Mouse (Mus musculus) intestine, embryonic 14.5 days (tissue): ENCODE measurements around the gene Nppa. TPM values are rescaled to one million over a fixed set of nuclear protein-coding genes. Genes with fewer than 3 reads are reported as not detected.

Source experiments
- ATAC-seq: fragments of 200-750 bp; cut with Nextera tagmentation; replicated peaks from 2 replicates; pipeline ENCODE4 v1.8.0; 2017; ENCODE audit warnings: low read depth, moderate number of reproducible peaks, moderate TSS enrichment, moderate library complexity; ENCODE audit not compliant: low FRiP score, low TSS enrichment
- DNase-seq: peaks from one replicate; pipeline ENCODE4 v3.0.0-alpha.2; 2018; ENCODE audit warnings: low spot score
- H3K27ac ChIP-seq: fragments of 300-500 bp; sonication (generic); 2 replicates; pipeline ENCODE4 v1.5.1; 2014; ENCODE audit warnings: low read depth, mild to moderate bottlenecking, control low read depth
- H3K27me3 ChIP-seq: fragments of 300-500 bp; sonication (generic); replicated peaks from 2 replicates; pipeline ENCODE4 v1.6.1; 2014; ENCODE audit warnings: low read length, control low read depth; ENCODE audit not compliant: control insufficient read depth, insufficient read depth
- H3K36me3 ChIP-seq: fragments of 300-500 bp; sonication (generic); 2 replicates; pipeline ENCODE4 v1.6.1; 2014; ENCODE audit warnings: low read length, control low read depth; ENCODE audit not compliant: control insufficient read depth, insufficient read depth
- H3K4me1 ChIP-seq: fragments of 300-500 bp; sonication (generic); replicated peaks from 2 replicates; pipeline ENCODE4 v1.6.1; 2014; ENCODE audit warnings: low read length, control low read depth, mixed read lengths; ENCODE audit not compliant: control insufficient read depth, insufficient read depth
- H3K4me2 ChIP-seq: fragments of 300-500 bp; sonication (generic); 2 replicates; pipeline ENCODE4 v1.6.1; 2014; ENCODE audit warnings: low read length
- H3K4me3 ChIP-seq: fragments of 300-500 bp; sonication (generic); 2 replicates; pipeline ENCODE4 v1.5.1; 2014; ENCODE audit warnings: low read depth, low read length, control low read depth, mixed read lengths
- H3K9ac ChIP-seq: fragments of 300-500 bp; sonication (generic); 2 replicates; pipeline ENCODE4 v1.6.1; 2014; ENCODE audit warnings: mild to moderate bottlenecking, low read length
- H3K9me3 ChIP-seq: fragments of 300-500 bp; sonication (generic); 2 replicates; pipeline ENCODE4 v1.6.1; 2016; ENCODE audit warnings: low read length, control low read depth; ENCODE audit not compliant: control insufficient read depth
- WGBS: fragments of 180-500 bp; shearing (Covaris S2); extraction: QIAGEN DNeasy Blood & Tissue Kit; methylation state at CpG from one replicate; pipeline ENCODE4 v1.1.7; 2014; 5-methylcytosine and 5-hydroxymethylcytosine counted together
- polyA plus RNA-seq: library from polyadenylated mRNA; unstranded; fragments of >200 nt; fragmentation: Nextera tagmentation; extraction: Ambion mirVana; gene quantifications from 2 replicates; pipeline ENCODE4 v1.2.1, GENCODE M21; 2014

Nppa gene
- polyA plus RNA-seq, 1 experiment from 2014 or later = 0.28 TPM

DNA sequence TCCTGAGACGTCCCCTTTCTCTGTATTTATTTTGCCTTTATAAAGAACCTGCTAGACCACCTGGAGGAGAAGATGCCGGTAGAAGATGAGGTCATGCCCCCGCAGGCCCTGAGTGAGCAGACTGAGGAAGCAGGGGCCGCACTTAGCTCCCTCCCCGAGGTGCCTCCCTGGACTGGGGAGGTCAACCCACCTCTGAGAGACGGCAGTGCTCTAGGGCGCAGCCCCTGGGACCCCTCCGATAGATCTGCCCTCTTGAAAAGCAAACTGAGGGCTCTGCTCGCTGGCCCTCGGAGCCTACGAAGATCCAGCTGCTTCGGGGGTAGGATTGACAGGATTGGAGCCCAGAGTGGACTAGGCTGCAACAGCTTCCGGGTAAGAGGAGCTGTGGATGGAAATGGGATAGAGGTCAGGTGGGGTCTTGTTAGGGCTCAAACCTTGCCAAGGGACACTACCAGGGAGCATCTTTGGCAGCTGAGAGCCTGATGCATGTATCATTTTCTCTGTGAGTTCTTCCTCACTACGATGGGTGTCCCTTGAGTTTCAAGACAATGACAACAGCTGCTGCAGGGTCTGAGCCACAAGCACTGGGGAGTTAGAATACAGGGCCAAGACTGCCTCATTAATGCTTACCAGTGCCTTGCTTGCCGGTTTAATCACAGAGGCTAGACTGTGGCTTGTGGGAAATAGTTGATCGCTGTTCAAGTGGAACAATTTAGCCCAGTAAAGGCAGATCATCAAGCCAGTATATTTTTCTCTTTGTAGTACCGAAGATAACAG, 679 bp downstream of the Nppa start:
- Histone ChIP-seq H3K9me3 (no peaks in the 10 kb centered on the region), H3K4me2 (no peak overlapping the region), H3K4me1 (no peaks in the 10 kb centered on the region), H3K27ac (no peak overlapping the region), H3K9ac (no peak overlapping the region), H3K4me3 (no peak overlapping the region), H3K27me3 (no peaks in the 10 kb centered on the region), H3K36me3 (peaks cover 16% of the 10 kb centered on the region)
- DNase-seq (no peak), ATAC-seq (no peak)
- 81% methylated on average over 17 of the region's 17 CpGs for WGBS

- peaks cover 22% of the 10 kb centered on the region for H3K36me3 ChIP-seq
- no peak for DNase-seq
Measured at GRCm38 (mm10) chr4:148001866-148002265, 1.3 kb downstream of the Nppa start.

GRCm38 (mm10) chr4:148004361-148004760, 3.8 kb downstream of the Nppa start:
- ATAC-seq (no peak), DNase-seq (no peak)
- Histone ChIP-seq H3K9ac (no peak overlapping the region), H3K9me3 (no peaks in the 10 kb centered on the region), H3K4me1 (no peaks in the 10 kb centered on the region), H3K4me3 (no peak overlapping the region), H3K27me3 (no peaks in the 10 kb centered on the region), H3K27ac (no peak overlapping the region), H3K4me2 (no peak overlapping the region), H3K36me3 (peaks cover 45% of the 10 kb centered on the region)
- WGBS = 88% methylated on average over 7 of the region's 7 CpGs

More at GRCm38 (mm10) chr4:148001866-148002265, 1.3 kb downstream of the Nppa start:
- Histone ChIP-seq H3K9ac (no peak overlapping the region), H3K9me3 (no peaks in the 10 kb centered on the region), H3K27me3 (no peaks in the 10 kb centered on the region), H3K4me1 (no peaks in the 10 kb centered on the region), H3K4me3 (no peak overlapping the region), H3K4me2 (no peak overlapping the region), H3K27ac (no peak overlapping the region)
- no peak for ATAC-seq
- WGBS = 45% methylated on average over 8 of the region's 8 CpGs

GRCm38 (mm10) chr4:148008412-148008811, 7.9 kb downstream of the Nppa start:
- Histone ChIP-seq H3K4me2 (no peak overlapping the region), H3K4me3 (no peak overlapping the region), H3K9me3 (no peaks in the 10 kb centered on the region), H3K27ac (no peak overlapping the region), H3K27me3 (no peaks in the 10 kb centered on the region), H3K4me1 (no peaks in the 10 kb centered on the region), H3K9ac (no peak overlapping the region), H3K36me3 (peaks cover 85% of the 10 kb centered on the region)
- no peak for ATAC-seq
- no peak for DNase-seq
- 81% methylated on average over 4 of the region's 4 CpGs for WGBS

DNA sequence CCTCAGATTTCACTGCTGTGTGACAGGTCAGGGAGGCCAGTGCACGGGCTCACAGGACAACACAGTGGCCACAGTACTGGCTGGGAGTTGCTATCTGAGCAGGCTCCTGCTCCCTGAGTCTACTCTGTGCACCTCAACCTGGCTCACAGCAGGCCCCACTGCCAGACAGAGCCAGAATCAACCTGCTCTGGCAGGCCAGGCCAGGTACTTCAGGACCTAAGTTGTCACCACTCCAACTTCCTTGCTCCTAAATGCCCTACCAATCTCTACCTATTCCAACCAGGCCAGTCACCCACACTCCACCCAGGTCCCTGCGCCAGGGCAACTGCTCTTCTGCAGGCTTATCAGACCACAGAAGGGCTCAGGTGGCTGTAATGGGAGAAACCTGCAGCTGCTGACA, 9.1 kb downstream of the Nppa start:
- H3K27me3 ChIP-seq = no peaks in the 10 kb centered on the region
- no peaks in the 10 kb centered on the region for H3K9me3 ChIP-seq
- H3K36me3 ChIP-seq = peaks cover 95% of the 10 kb centered on the region
- H3K4me3 ChIP-seq = no peak overlapping the region
- WGBS = 85% methylated on average over 2 of the region's 2 CpGs
- H3K27ac ChIP-seq = no peak overlapping the region
- no peak overlapping the region for H3K4me2 ChIP-seq
- no peak overlapping the region for H3K9ac ChIP-seq
- DNase-seq (no peak), ATAC-seq (no peak)
- H3K4me1 ChIP-seq = no peaks in the 10 kb centered on the region

- Histone ChIP-seq H3K9me3 (no peaks in the 10 kb centered on the region), H3K27me3 (no peaks in the 10 kb centered on the region), H3K4me3 (no peak overlapping the region), H3K9ac (no peak overlapping the region), H3K36me3 (peaks cover 97% of the 10 kb centered on the region), H3K4me2 (no peak overlapping the region), H3K27ac (no peak overlapping the region), H3K4me1 (no peaks in the 10 kb centered on the region)
- DNase-seq (no peak), ATAC-seq (no peak)
- 72% methylated on average over 3 of the region's 3 CpGs for WGBS
Measured at GRCm38 (mm10) chr4:148011332-148011731, 10.8 kb downstream of the Nppa start.

DNA sequence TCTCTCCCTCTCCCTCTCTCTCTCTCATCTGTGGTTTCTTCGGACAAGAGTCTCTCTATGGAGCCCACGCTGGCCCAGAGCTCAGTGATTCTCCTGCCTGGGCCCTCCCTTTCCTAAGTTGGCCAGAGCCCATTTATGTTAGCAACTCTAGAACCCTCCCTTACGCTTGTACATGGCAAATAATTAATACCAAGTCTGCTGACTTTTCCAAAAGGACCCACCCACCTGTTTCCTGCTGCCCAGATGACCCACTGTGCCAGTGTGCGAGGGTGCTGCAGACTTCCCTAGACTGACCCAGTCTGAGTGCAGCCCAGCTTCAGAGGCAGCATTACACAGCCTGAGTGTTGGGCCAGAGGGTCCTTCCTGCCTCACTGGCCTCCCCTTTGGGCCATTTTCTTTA, 11.7 kb downstream of the Nppa start:
- Histone ChIP-seq H3K4me1 (no peaks in the 10 kb centered on the region), H3K36me3 (peaks cover 98% of the 10 kb centered on the region), H3K27ac (no peak overlapping the region), H3K4me2 (no peak overlapping the region), H3K4me3 (no peak overlapping the region), H3K9ac (no peak overlapping the region), H3K27me3 (no peaks in the 10 kb centered on the region), H3K9me3 (no peaks in the 10 kb centered on the region)
- WGBS = 94% methylated on average over 4 of the region's 4 CpGs
- no peak for ATAC-seq
- no peak for DNase-seq

DNA sequence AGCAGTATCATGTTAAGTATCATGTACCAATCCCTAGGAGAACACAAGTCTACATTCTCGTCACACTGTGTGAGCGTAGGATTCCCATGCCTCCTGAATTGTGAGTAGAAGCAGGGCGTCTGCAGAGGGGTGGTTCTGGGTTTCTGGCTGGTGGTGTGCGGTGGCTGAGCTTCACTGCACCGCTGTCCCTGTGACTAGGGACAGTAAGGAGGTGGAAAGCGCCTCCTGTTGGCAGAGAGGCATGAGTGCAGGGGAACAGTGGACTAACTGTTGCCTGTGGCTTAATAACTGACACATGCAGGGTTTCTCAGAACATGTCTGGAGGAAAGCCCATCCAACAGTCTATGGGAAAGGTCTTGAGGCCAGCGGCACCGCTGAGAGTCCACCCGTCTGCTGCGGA, 14.9 kb downstream of the Nppa start:
- DNase-seq (no peak), ATAC-seq (no peak)
- Histone ChIP-seq H3K4me2 (no peak overlapping the region), H3K36me3 (peaks cover 97% of the 10 kb centered on the region), H3K27ac (no peak overlapping the region), H3K4me1 (no peaks in the 10 kb centered on the region), H3K27me3 (no peaks in the 10 kb centered on the region), H3K4me3 (no peak overlapping the region), H3K9me3 (no peaks in the 10 kb centered on the region), H3K9ac (no peak overlapping the region)
- 82% methylated on average over 10 of the region's 10 CpGs for WGBS

DNA sequence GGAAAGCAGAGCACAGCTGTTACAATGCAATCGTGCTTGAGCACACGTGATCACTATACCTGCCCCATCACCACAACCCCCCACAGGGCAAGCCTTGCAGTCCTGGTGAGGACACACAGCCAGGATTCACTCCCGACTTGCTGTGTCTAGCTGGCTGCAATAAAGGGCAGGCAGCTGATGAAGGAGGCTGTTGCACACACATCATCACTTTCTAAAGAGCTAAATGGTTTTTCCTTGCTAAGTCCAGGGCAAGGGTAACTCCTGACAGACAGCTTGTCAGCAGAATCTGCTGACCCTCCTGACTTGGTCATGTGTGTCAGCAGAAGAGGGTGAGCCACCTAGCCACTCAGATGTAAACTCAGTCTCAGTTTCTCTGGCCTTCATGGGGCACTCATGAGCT, 16.5 kb downstream of the Nppa start:
- WGBS = 77% methylated on average over 3 of the region's 3 CpGs
- Histone ChIP-seq H3K27me3 (no peaks in the 10 kb centered on the region), H3K4me2 (no peak overlapping the region), H3K4me1 (no peaks in the 10 kb centered on the region), H3K9me3 (no peaks in the 10 kb centered on the region), H3K36me3 (peaks cover 93% of the 10 kb centered on the region), H3K9ac (no peak overlapping the region), H3K4me3 (no peak overlapping the region), H3K27ac (no peak overlapping the region)
- no peak for ATAC-seq
- DNase-seq = no peak
